9 mouse cellular contexts compared by ENCODE assay signal in the genomic region with DNA sequence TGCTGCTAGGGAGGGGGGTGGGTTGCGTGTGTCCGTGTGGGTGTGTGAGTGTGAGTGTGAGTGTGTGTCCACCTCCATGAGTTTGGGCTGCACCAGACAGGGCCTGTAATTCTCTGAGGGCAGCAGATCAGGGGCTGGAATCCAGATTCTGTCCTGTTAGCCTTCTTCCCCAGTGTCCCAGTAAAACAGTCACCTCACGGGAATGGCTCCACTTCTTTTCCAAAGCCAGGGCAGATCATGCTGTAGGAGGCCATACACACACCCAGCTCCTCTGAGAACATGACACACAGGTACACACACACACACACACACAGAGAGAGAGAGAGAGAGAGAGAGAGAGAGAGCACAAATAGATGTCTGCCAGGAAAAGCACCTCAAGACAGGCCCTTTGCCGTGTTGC. TPM values are rescaled to one million over a fixed set of nuclear protein-coding genes. Genes with fewer than 3 reads are reported as not detected.
A peak's percentile ranks its signal among the peaks of the same experiment; 100 is the strongest.
DNase-seq lines count a peak whose midpoint lies in the region; ATAC-seq and TF ChIP-seq lines count a peak whose summit lies in the region.
"Had no signal": no experiment of that assay in that cellular context is flagged by ENCODE, and none has a peak within 500 bp of the region (broad histone marks: within the 10 kb centered on the region; RNA-seq: fewer than 3 reads in every experiment).

No protein-coding gene starts in this region.

- 59% methylated on average over 4 of the region's 4 CpGs for WGBS in kidney, embryonic 14.5 days
- 52% methylated on average over 4 of the region's 4 CpGs for whole genome bisulfite sequencing in embryonic facial prominence, embryonic 11.5 days
- WGBS in hindbrain, embryonic 14.5 days, result 42% methylated on average over 4 of the region's 4 CpGs
- 43% methylated on average over 4 of the region's 4 CpGs for WGBS in midbrain, embryonic 14.5 days
- 69% methylated on average over 4 of the region's 4 CpGs for WGBS in thymus, adult 2 months

- H3K9me3 ChIP-seq in kidney, embryonic 14.5 days (ENCODE audit: control insufficient read depth, low read length), result no peaks in the 10 kb centered on the region
- no peaks in the 10 kb centered on the region for H3K9me3 ChIP-seq in embryonic facial prominence, embryonic 11.5 days (replicated peaks; ENCODE audit: control insufficient read depth, low read length)
- H3K9me3 ChIP-seq in hindbrain, embryonic 14.5 days (ENCODE audit: control insufficient read depth, low read length), result no peaks in the 10 kb centered on the region
- H3K9me3 ChIP-seq in midbrain, embryonic 14.5 days (ENCODE audit: control insufficient read depth, low read length), result no peaks in the 10 kb centered on the region

- no peak overlapping the region for H3K9ac ChIP-seq in kidney, embryonic 14.5 days (ENCODE audit: low read depth, low read length)
- H3K9ac ChIP-seq in embryonic facial prominence, embryonic 11.5 days (replicated peaks; ENCODE audit: low read length), result no peak overlapping the region
- H3K9ac ChIP-seq in hindbrain, embryonic 14.5 days, result peak overlapping the region; percentile 87
- peak overlapping the region; percentile 69 for H3K9ac ChIP-seq in midbrain, embryonic 14.5 days (replicated peaks; ENCODE audit: low read length)

- peak overlapping the region; percentile 37 for H3K4me3 ChIP-seq in kidney, embryonic 14.5 days (ENCODE audit: low read length)
- H3K4me3 ChIP-seq in embryonic facial prominence, embryonic 11.5 days (ENCODE audit: low read depth, low read length), result peak overlapping the region; percentile 37; the same call in 1 of the 2 replicates
- H3K4me3 ChIP-seq in hindbrain, embryonic 14.5 days (replicated peaks; ENCODE audit: low read length), result peak overlapping the region; percentile 71
- peak overlapping the region; percentile 60 for H3K4me3 ChIP-seq in midbrain, embryonic 14.5 days (replicated peaks; ENCODE audit: low read depth, low read length)
- H3K4me3 ChIP-seq in thymus, adult 2 months (ENCODE audit: control insufficient read depth, insufficient read depth, low read length), result no peak overlapping the region

- ATAC-seq in kidney, embryonic 14.5 days (ENCODE audit: low FRiP score, low TSS enrichment), result no peak
- no peak for ATAC-seq in embryonic facial prominence, embryonic 11.5 days (replicated peaks; ENCODE audit: insufficient number of reproducible peaks, low FRiP score, low TSS enrichment, low read depth)
- no peak for ATAC-seq in hindbrain, embryonic 14.5 days (ENCODE audit: low FRiP score)
- no peak for ATAC-seq in midbrain, embryonic 14.5 days (ENCODE audit: low FRiP score, low TSS enrichment)

- TF ChIP-seq POLR2A in thymus, adult 2 months (IDR thresholded peaks at IDR 0.05; ENCODE audit: control insufficient read depth, extremely low read depth, insufficient read depth, low read length, poor library complexity), result no peak

- TF ChIP-seq CTCF in thymus, adult 2 months (IDR thresholded peaks at IDR 0.05; ENCODE audit: borderline replicate concordance, control insufficient read depth, extremely low read depth, insufficient read depth, low read length, poor library complexity), result no peak

- H3K4me1 ChIP-seq in kidney, embryonic 14.5 days (ENCODE audit: control insufficient read depth, insufficient read depth, low read length), result peaks cover 9% of the 10 kb centered on the region
- peaks cover 9% of the 10 kb centered on the region for H3K4me1 ChIP-seq in embryonic facial prominence, embryonic 11.5 days (ENCODE audit: control insufficient read depth, insufficient read depth, low read length)
- peaks cover 39% of the 10 kb centered on the region for H3K4me1 ChIP-seq in hindbrain, embryonic 14.5 days (replicated peaks; ENCODE audit: control insufficient read depth, insufficient read depth, low read length)
- H3K4me1 ChIP-seq in midbrain, embryonic 14.5 days (ENCODE audit: control insufficient read depth, insufficient read depth, low read length), result peaks cover 12% of the 10 kb centered on the region
- no peaks in the 10 kb centered on the region for H3K4me1 ChIP-seq in thymus, adult 2 months (replicated peaks; ENCODE audit: control insufficient read depth, insufficient read depth, low read length)

- peaks cover 30% of the 10 kb centered on the region for H3K27me3 ChIP-seq in kidney, embryonic 14.5 days (ENCODE audit: control insufficient read depth, insufficient read depth, low read length)
- H3K27me3 ChIP-seq in embryonic facial prominence, embryonic 11.5 days (ENCODE audit: control insufficient read depth, insufficient read depth, low read length), result peaks cover 23% of the 10 kb centered on the region
- H3K27me3 ChIP-seq in hindbrain, embryonic 14.5 days (ENCODE audit: control insufficient read depth, insufficient read depth, low read length), result peaks cover 28% of the 10 kb centered on the region
- peaks cover 22% of the 10 kb centered on the region for H3K27me3 ChIP-seq in midbrain, embryonic 14.5 days (ENCODE audit: control insufficient read depth, insufficient read depth, low read length)
- H3K27me3 ChIP-seq in thymus, adult 2 months (ENCODE audit: control insufficient read depth, insufficient read depth, low read length), result peaks cover 3% of the 10 kb centered on the region; the same call in 1 of the 2 replicates

- no peak overlapping the region for H3K27ac ChIP-seq in kidney, embryonic 14.5 days (ENCODE audit: low read depth, low read length)
- no peak overlapping the region for H3K27ac ChIP-seq in embryonic facial prominence, embryonic 11.5 days (replicated peaks; ENCODE audit: low read depth, low read length)
- H3K27ac ChIP-seq in hindbrain, embryonic 14.5 days, result no peak overlapping the region
- no peak overlapping the region for H3K27ac ChIP-seq in midbrain, embryonic 14.5 days (replicated peaks; ENCODE audit: low read depth, low read length)
- no peak overlapping the region for H3K27ac ChIP-seq in thymus, adult 2 months (ENCODE audit: control insufficient read depth, insufficient read depth, low read length)

- peak overlapping the region; percentile 79 for H3K4me2 ChIP-seq in kidney, embryonic 14.5 days (replicated peaks; ENCODE audit: low read depth, low read length)
- H3K4me2 ChIP-seq in embryonic facial prominence, embryonic 11.5 days (ENCODE audit: low read depth, low read length), result peak overlapping the region; percentile 94
- H3K4me2 ChIP-seq in hindbrain, embryonic 14.5 days (replicated peaks), result peak overlapping the region; percentile 98
- peak overlapping the region; percentile 90 for H3K4me2 ChIP-seq in midbrain, embryonic 14.5 days (ENCODE audit: low read length)

- no peak for DNase-seq in kidney, adult 11 months
- no peak for DNase-seq in embryonic facial prominence, embryonic 11.5 days (ENCODE audit: low spot score)
- no peak for DNase-seq in hindbrain, embryonic 14.5 days (ENCODE audit: low spot score)
- no peak for DNase-seq in midbrain, embryonic 14.5 days
- no peak for DNase-seq in retina, postnatal 1 day
- DNase-seq in thymus, adult 2 months, result no peak
- no peak for DNase-seq in spleen, postnatal 14 days (ENCODE audit: low spot score in 2 of 2)

- no peaks in the 10 kb centered on the region for H3K36me3 ChIP-seq in kidney, embryonic 14.5 days (ENCODE audit: control insufficient read depth, insufficient read depth, low read length)
- H3K36me3 ChIP-seq in embryonic facial prominence, embryonic 11.5 days (replicated peaks; ENCODE audit: control insufficient read depth, insufficient read depth, low read depth, low read length), result no peaks in the 10 kb centered on the region
- no peaks in the 10 kb centered on the region for H3K36me3 ChIP-seq in hindbrain, embryonic 14.5 days (replicated peaks; ENCODE audit: control insufficient read depth, insufficient read depth)
- no peaks in the 10 kb centered on the region for H3K36me3 ChIP-seq in midbrain, embryonic 14.5 days (ENCODE audit: control insufficient read depth, insufficient read depth, low read length)
- H3K36me3 ChIP-seq in thymus, adult 2 months (ENCODE audit: control insufficient read depth, insufficient read depth, low read length), result no peaks in the 10 kb centered on the region
- H3K36me3 ChIP-seq: G1E had no signal

RNA-seq across cellular contexts. Expression of gene Kcnk3, which starts 1.1 kb away (rescaled TPM):
- polyA plus RNA-seq in kidney, embryonic 14.5 days (2014; fragmentation: Nextera tagmentation; extraction: Ambion mirVana), result 1.5 and 2.1 TPM in 2 replicates
- polyA plus RNA-seq in embryonic facial prominence, embryonic 11.5 days (2014; fragmentation: Nextera tagmentation; extraction: Ambion mirVana), result 0.60 and 0.98 TPM in 2 replicates
- polyA plus RNA-seq in hindbrain, embryonic 14.5 days (2014; fragmentation: Nextera tagmentation; extraction: Ambion mirVana), result 11.7 and 13.6 TPM in 2 replicates
- 4.7 and 6.6 TPM in 2 replicates for polyA plus RNA-seq in midbrain, embryonic 14.5 days (2014; fragmentation: Nextera tagmentation; extraction: Ambion mirVana)
- polyA plus RNA-seq in thymus, adult 2 months (2012; rRNA removed), result 22.7 and 27.7 TPM in 2 replicates
- polyA plus RNA-seq: G1E had no signal

RNA-seq across cellular contexts. Expression of gene Cib4, which starts 43.4 kb away (rescaled TPM):
- not detected in 2 replicates for polyA plus RNA-seq in kidney, embryonic 14.5 days (2014; fragmentation: Nextera tagmentation; extraction: Ambion mirVana)
- not detected in 2 replicates for polyA plus RNA-seq in embryonic facial prominence, embryonic 11.5 days (2014; fragmentation: Nextera tagmentation; extraction: Ambion mirVana)
- polyA plus RNA-seq in hindbrain, embryonic 14.5 days (2014; fragmentation: Nextera tagmentation; extraction: Ambion mirVana), result not detected in 2 replicates
- not detected in 2 replicates for polyA plus RNA-seq in midbrain, embryonic 14.5 days (2014; fragmentation: Nextera tagmentation; extraction: Ambion mirVana)
- polyA plus RNA-seq in thymus, adult 2 months (2012; rRNA removed), result not detected in 2 replicates
- polyA plus RNA-seq: G1E had no signal

RNA-seq across cellular contexts. Expression of gene Slc35f6, which starts 58.7 kb away (rescaled TPM):
- 15.8 and 27.6 TPM in 2 replicates for polyA plus RNA-seq in kidney, embryonic 14.5 days (2014; fragmentation: Nextera tagmentation; extraction: Ambion mirVana)
- polyA plus RNA-seq in embryonic facial prominence, embryonic 11.5 days (2014; fragmentation: Nextera tagmentation; extraction: Ambion mirVana), result 22.0 and 23.5 TPM in 2 replicates
- polyA plus RNA-seq in hindbrain, embryonic 14.5 days (2014; fragmentation: Nextera tagmentation; extraction: Ambion mirVana), result 33.3 and 41.0 TPM in 2 replicates
- polyA plus RNA-seq in midbrain, embryonic 14.5 days (2014; fragmentation: Nextera tagmentation; extraction: Ambion mirVana), result 26.6 and 33.9 TPM in 2 replicates
- polyA plus RNA-seq in thymus, adult 2 months (2012; rRNA removed), result 71.8 and 88.0 TPM in 2 replicates

Comparison
In these comparisons a context has a peak if more than half of its experiments do, and no peak if none do; other contexts are left out.
1. H3K9ac ChIP-seq: peak in hindbrain, embryonic 14.5 days (single experiment) and midbrain, embryonic 14.5 days (single experiment); none in kidney, embryonic 14.5 days (single experiment) and embryonic facial prominence, embryonic 11.5 days (single experiment).
2. Peak in every context shown above with its lines, with median percentiles within 50 percentile points of each other: H3K4me2 ChIP-seq.